36 mouse cellular contexts compared by ENCODE assay signal in the genomic region with DNA sequence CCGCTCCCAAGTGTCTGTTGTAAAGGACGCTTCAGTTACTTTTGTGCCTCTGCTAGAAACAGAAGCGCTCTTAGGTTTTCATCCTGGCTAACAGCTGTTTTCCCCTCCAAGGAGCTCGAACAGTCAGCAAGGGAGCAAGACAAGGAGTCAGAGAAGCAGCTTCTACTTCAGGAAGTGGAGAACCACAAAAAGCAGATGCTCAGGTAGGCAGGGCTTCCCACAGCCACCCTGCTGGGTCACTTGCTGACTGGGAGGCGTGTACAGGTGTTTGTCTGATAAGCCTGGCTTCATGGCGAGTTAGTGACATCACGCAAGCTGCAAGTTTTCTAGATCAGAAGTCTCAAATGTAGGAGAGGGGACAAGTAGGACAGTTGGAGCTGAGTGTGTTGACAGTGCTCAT. TPM values are rescaled to one million over a fixed set of nuclear protein-coding genes. Genes with fewer than 3 reads are reported as not detected.
DNase-seq lines count a peak whose midpoint lies in the region; ATAC-seq lines count a peak whose summit lies in the region.
"Had no signal": no experiment of that assay in that cellular context is flagged by ENCODE, and none has a peak within 500 bp of the region (broad histone marks: within the 10 kb centered on the region; RNA-seq: fewer than 3 reads in every experiment).

No protein-coding gene starts in this region.

- H3K4me3 ChIP-seq in liver, embryonic 12.5 days: no peak overlapping the region
- H3K4me3 ChIP-seq: embryonic facial prominence, embryonic 12.5 days; gastrocnemius, adult 2 months; heart, adult 2 months; heart, embryonic 13.5 days; hindbrain, embryonic 10.5 days; hindbrain, embryonic 15.5 days; limb, embryonic 13.5 days; midbrain, embryonic 10.5 days; midbrain, embryonic 15.5 days had no signal

- no peak overlapping the region for H3K4me2 ChIP-seq in liver, embryonic 12.5 days
- H3K4me2 ChIP-seq: embryonic facial prominence, embryonic 12.5 days; heart, embryonic 13.5 days; hindbrain, embryonic 15.5 days; limb, embryonic 13.5 days; lung, embryonic 14.5 days; midbrain, embryonic 15.5 days had no signal

- no peaks in the 10 kb centered on the region for H3K27me3 ChIP-seq in liver, embryonic 12.5 days (replicated peaks)
- H3K27me3 ChIP-seq: embryonic facial prominence, embryonic 12.5 days; heart, embryonic 13.5 days; hindbrain, embryonic 15.5 days; limb, embryonic 13.5 days; midbrain, embryonic 15.5 days had no signal

- H3K4me1 ChIP-seq in liver, embryonic 12.5 days: peaks cover 30% of the 10 kb centered on the region

- DNase-seq in liver: peak; percentile 3
- peak; percentile 15 for DNase-seq in naive thymus-derived CD4-positive, alpha-beta T cell, adult 2 months (ENCODE audit: low read depth)
- DNase-seq in thymus, postnatal 10 days (ENCODE audit: low spot score in 2 of 2): peak; percentile 35
- DNase-seq in cerebellum, postnatal 10 days: no peak
- no peak for DNase-seq in right cerebral cortex, postnatal 10 days (ENCODE audit: low spot score in 2 of 2)
- DNase-seq: adrenal gland, postnatal 10 days; cerebellum, adult 11 months; cerebellum, adult 9-10 months; embryo, embryonic 11 days; gastrocnemius, adult 2 months; gastrocnemius, postnatal 36 days; heart, adult 2 months; heart, postnatal 10 days; kidney, adult 8-10 months; kidney, postnatal 4 days; lung, embryonic 14.5 days; lung, postnatal 14 days had no signal

- WGBS in liver, embryonic 12.5 days (ENCODE audit: insufficient replicate concordance): 74% methylated on average over 7 of the region's 7 CpGs

- H3K9me3 ChIP-seq in liver, embryonic 12.5 days (replicated peaks): no peaks in the 10 kb centered on the region
- H3K9me3 ChIP-seq: embryonic facial prominence, embryonic 12.5 days; heart, embryonic 13.5 days; hindbrain, embryonic 10.5 days; hindbrain, embryonic 15.5 days; limb, embryonic 13.5 days; midbrain, embryonic 10.5 days; midbrain, embryonic 15.5 days had no signal

- no peak overlapping the region for H3K27ac ChIP-seq in liver, embryonic 12.5 days
- H3K27ac ChIP-seq: embryonic facial prominence, embryonic 12.5 days; gastrocnemius, adult 2 months; heart, adult 2 months; heart, embryonic 13.5 days; hindbrain, embryonic 10.5 days; hindbrain, embryonic 15.5 days; kidney, postnatal 0 days; limb, embryonic 13.5 days; liver, embryonic 14.5 days; midbrain, embryonic 10.5 days; midbrain, embryonic 15.5 days had no signal

- no peak overlapping the region for H3K9ac ChIP-seq in liver, embryonic 12.5 days
- H3K9ac ChIP-seq: embryonic facial prominence, embryonic 12.5 days; heart, embryonic 13.5 days; hindbrain, embryonic 15.5 days; limb, embryonic 13.5 days; liver, embryonic 14.5 days; lung, embryonic 14.5 days; midbrain, embryonic 15.5 days had no signal

- ATAC-seq in liver, embryonic 12.5 days: no peak
- ATAC-seq in granulocyte monocyte progenitor cell, adult 5-6 weeks (replicated peaks; ENCODE audit: poor library complexity, severe bottlenecking): no peak
- ATAC-seq: CD4-positive, CD25-positive, alpha-beta regulatory T cell, adult 4 months; forebrain, embryonic 16.5 days; midbrain, embryonic 15.5 days had no signal

- peaks cover 79% of the 10 kb centered on the region for H3K36me3 ChIP-seq in liver, embryonic 12.5 days

RNA-seq across cellular contexts. Expression of a gene that starts 5.7 kb away (rescaled TPM):
- polyA plus RNA-seq in liver, embryonic 12.5 days (2016; fragmentation: Nextera tagmentation; extraction: Ambion mirVana): 28.3 and 31.0 TPM in 2 replicates
- 23.5 and 51.0 TPM in 2 replicates for total RNA-seq in granulocyte monocyte progenitor cell, adult 5-6 weeks (2014; fragmentation: Nextera tagmentation)
- 39.2 and 46.8 TPM in 2 replicates for total RNA-seq in granulocyte monocyte progenitor cell, adult 5-6 weeks (2017)

RNA-seq across cellular contexts. Expression of a gene that starts 58.2 kb away (rescaled TPM):
- 0.13 and 0.19 TPM in 2 replicates for polyA plus RNA-seq in liver, embryonic 12.5 days (2016; fragmentation: Nextera tagmentation; extraction: Ambion mirVana)
- total RNA-seq in granulocyte monocyte progenitor cell, adult 5-6 weeks (2014; fragmentation: Nextera tagmentation): not detected in 2 replicates
- total RNA-seq in granulocyte monocyte progenitor cell, adult 5-6 weeks (2017): not detected in 2 replicates
- total RNA-seq: adrenal gland, postnatal 10 days; gastrocnemius, adult 2 months; gastrocnemius, postnatal 36 days; layer of hippocampus, adult 8-10 months; layer of hippocampus, postnatal 25 days; left cerebral cortex, adult 8-10 months; left cerebral cortex, postnatal 36 days; neutrophil, adult 5-6 weeks had no signal
- polyA plus RNA-seq: CD4-positive, CD25-positive, alpha-beta regulatory T cell, adult 4 months; forebrain, embryonic 16.5 days; hindbrain, embryonic 10.5 days; kidney, postnatal 0 days; limb, embryonic 13.5 days; liver, embryonic 14.5 days; midbrain, embryonic 10.5 days; neural tube, embryonic 11.5 days had no signal

Comparison
In these comparisons a context has a peak if more than half of its experiments do, and no peak if none do; other contexts are left out.
1. DNase-seq: peak in liver (single experiment), naive thymus-derived CD4-positive, alpha-beta T cell, adult 2 months (single experiment) and thymus, postnatal 10 days (2 of 2); none in cerebellum, postnatal 10 days (0 of 2) and right cerebral cortex, postnatal 10 days (0 of 2).